Mouse (Mus musculus) small intestine, adult 2 months (tissue): ENCODE data around the gene Zfr2.

Experiments used
- CTCF ChIP-seq: fragments of 200-500 bp; IDR thresholded peaks from 2 replicates; pipeline ENCODE4 v1.5.1; 2012; ENCODE audit warnings: low read depth, mild to moderate bottlenecking, control low read depth, inconsistent platforms, low read length, moderate library complexity, mixed read lengths; ENCODE audit not compliant: insufficient replicate concordance, insufficient read length; ENCODE audit errors: extremely low read depth
- POLR2A ChIP-seq: fragments of 200-500 bp; IDR thresholded peaks from 2 replicates; pipeline ENCODE4 v1.6.1; 2012; ENCODE audit warnings: low read depth, mild to moderate bottlenecking, control low read depth, inconsistent platforms, low read length, moderate library complexity

- TF ChIP-seq POLR2A (no peak), CTCF (peak; percentile 35; the same call in 1 of the 2 replicates)
Measured at GRCm38 (mm10) chr10:81190236-81190911, 42.6 kb upstream of the Zfr2 start.
